Mouse (Mus musculus) ovary, adult 18-20 months (tissue): ENCODE data around the gene Inafm2.

Source experiments
- DNase-seq: peaks from one replicate; pipeline ENCODE4 v3.0.0; 2022; ENCODE audit warnings: low spot score, mixed read lengths

Gene Inafm2

GRCm38 (mm10) chr2:118759828-118760227 is 14.3 kb downstream of the Inafm2 start:
- no peak for DNase-seq

GRCm38 (mm10) chr2:118760311-118761025 is 14.9 kb downstream of the Inafm2 start:
- DNase-seq = no peak

GRCm38 (mm10) chr2:118761358-118761757 is 15.8 kb downstream of the Inafm2 start:
- DNase-seq = no peak

DNA sequence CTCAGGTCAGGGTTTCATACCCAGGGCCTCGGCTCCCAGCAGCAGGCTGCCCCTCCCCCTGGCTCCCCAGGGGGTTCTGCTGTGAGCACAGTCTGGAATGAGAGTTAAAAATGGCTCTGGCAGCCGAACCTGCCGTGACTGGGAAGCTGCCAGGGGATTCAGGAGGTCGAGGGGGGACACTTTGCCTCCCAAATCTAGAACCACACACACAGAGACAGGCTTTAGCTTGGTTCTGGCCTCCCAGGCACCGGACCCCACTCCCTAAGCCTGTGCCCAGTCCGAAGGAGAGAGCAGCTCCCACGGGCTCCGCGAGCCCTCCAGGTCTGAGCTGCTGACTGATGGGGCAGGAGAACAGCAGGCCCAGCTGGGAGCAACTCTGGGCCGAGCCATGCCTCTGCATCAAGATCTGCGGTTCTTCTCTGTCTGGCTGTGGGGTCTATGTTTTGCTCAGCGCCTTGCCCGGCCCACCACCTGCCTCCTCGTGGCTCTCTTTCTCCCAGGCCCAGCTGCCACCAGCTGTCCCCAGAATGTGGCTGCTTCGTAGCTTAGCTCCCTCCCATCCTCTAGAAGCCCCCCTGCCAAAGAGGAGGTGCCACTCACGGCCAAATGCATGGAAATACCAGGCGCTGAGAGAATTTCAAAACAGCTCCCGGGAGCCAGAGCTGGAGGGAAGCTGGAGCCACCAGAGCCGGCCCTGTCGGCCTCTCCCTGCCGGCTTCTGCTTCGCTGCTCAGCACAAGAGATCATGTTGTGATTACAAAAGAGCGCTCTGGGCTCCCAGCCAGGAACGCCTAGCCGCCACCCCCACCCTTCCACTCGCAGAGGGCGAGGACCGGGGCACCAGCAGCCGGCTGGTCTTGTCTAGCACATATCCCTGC is 16.6 kb downstream of the Inafm2 start, which contains the start of gene Ccdc9b:
Gene Ccdc9b, minus strand, starts transcription at position 756 of the 878 bp plus-strand sequence.
- peak; percentile 85 for DNase-seq

DNA sequence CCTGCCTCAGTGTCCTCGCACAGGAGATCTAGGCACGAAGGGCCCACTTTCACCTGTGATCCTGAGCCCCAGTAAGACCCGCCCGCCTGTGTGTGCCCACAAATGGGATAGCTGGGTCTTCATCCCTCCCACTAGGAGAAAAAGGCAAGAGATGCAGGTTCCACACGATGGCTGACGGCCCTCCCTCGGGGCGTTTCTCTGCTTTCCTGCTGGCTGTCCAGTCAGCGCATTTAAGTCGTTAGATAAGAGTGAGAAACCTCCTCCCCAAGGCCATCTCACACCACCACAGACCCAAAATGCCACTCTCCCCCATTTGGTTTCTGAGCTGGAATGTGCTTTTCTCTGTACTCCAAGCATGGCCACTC is 17.2 kb downstream of the Inafm2 start:
- no peak for DNase-seq

DNA sequence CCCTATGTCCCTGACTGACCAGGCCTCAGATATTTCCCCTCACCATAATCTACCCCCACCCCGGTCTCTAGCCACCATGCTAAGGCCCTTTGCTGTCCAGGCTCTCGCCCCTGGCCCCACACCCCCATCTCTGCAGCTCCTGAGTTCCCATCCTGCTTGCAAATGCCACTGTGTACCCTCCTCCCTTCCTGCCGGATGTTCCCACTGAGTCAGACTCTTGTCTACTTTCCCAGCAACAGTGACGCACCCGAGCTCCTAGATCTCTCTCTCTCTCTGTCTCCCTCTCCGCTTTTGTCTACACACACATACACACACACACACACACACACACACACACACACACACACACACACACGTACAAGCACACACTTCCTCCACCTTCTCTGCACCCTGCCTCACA is 17.9 kb downstream of the Inafm2 start:
- no peak for DNase-seq

DNA sequence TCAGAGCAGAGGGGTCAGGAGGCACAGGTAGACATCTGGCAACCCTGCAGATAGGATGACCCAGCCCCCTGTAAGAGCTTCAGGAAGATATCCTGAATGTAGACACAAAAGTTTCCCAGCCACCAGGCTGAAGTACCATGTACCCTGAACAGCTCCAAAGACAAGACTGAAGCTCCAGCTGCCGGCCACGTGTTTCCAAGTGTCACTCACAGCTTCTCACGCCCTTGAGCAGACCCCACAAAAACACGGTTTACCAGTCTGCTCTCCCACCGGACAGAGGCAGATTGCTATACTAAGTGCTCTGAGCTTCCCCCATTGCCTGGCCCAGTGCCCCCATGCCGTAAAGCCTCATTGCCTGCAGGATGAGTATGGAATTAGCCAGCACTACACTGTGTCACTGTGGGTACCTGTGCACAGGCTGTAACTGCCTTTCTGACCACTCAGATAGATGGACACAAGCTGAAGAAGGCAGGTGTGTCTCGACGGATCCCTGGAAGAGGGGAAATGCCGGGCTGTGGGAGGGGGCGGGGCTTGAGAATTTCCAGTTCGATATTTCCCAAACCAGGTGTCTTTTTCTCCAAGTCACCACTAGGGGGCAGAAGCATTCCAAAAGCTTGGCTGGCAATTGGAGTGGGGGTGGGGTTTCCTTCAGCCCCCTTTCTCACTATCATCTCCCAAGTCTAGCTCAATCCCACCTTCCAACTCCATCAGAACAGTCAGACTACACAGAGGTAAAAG is 18.7 kb downstream of the Inafm2 start:
- DNase-seq = no peak

DNA sequence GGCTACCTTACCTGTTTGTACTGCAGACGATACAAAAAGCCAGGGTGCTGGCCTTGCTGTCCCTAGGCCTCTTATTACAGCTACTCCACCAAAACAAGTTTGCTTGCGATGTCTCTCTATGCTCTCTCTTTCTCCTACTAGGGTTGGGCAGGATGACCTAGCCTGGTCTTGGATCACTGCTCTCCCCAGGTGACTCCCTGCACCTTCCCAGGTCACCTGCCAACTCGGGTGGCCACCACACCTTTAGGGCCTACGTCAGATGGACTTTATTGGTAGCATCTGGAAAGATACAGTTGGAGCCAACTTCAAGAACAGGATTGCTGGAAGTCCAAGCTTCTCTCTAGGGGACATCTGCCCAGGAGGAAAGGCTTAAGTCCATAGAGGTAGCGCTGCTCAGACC is 19.3 kb downstream of the Inafm2 start:
- DNase-seq = no peak

GRCm38 (mm10) chr2:118766041-118767033 is 20.8 kb downstream of the Inafm2 start:
- no peak for DNase-seq

DNA sequence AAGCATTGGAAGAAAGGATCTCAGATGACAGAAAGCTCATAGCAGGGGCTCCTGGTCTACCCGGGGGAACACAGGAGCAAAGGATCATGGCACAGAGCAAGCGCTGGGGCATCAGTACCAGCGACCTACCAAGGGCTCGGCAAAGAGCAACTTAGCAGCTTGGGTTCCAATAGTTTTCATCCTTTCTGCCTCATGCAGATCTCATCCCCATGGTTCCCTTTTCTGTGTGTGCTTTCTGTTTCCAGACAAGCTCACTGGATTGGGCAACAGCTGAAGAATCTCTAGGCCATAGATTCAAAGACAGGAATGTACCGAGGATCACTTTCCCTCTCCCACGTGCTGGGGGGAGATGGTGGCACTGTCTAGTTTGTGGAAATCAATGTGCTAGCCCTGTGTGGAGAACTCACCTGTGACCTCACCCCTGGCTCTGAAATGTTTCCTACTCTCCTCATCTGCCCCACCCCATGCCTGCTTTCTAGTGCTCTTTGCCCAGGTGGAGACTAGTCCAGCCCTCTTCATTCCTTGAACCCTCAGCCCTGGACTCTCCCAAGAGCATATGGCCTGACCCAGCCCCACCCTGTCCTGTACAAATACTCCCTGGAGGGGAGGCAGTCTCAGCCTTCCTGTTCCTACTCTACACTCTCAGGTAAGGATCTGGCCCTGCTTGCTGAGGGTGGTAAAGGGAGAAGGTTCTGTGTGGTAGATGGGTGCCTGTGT is 26.8 kb downstream of the Inafm2 start, which contains the start of gene Phgr1:
Gene Phgr1, plus strand, starts transcription at position 612 of the 717 bp plus-strand sequence.
- DNase-seq = no peak

- DNase-seq = no peak
Measured at GRCm38 (mm10) chr2:118774536-118774935, 29.0 kb downstream of the Inafm2 start.

DNA sequence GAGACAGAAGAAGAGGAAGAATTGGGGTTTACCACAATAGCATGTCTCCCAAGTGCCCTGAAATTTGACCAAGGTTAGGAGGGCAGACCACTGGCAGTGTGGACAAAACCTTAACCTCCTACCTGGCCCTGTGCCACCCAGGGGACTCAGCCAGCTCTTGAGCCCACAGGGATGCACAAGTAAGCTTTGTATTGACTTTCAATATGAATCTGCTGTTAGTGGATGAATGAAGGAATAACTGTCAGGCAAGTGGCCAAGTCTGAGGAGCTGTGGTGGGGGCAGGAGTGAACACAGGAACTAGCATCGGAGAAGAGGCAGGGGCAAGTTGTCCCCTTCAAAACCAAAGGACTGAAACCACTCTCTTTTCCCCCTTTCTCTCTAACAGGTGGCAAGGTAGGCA is 29.8 kb downstream of the Inafm2 start:
- DNase-seq = no peak

GRCm38 (mm10) chr2:118775846-118776245 is 30.3 kb downstream of the Inafm2 start:
- no peak for DNase-seq

- DNase-seq = no peak
Measured at GRCm38 (mm10) chr2:118776295-118776694, 30.7 kb downstream of the Inafm2 start.

DNA sequence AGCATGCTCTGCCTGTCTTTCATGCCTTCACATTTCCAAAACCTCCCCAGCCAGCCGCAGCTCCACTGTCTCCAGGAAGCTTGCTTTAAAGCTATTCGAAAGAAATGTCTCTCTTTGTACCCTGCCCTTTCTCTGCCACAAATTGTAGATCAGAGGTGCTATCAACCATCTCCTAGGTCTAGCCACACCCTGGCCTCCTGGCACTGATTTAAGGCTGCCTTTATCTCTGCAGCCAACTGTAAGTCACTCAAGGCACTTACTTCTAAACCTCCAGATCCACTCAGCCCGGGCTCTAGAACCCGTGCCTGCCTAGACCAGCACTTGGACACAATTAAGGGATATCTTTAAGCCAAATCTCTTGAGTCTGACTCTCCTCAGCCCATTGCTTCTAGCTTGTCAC is 32.9 kb downstream of the Inafm2 start:
- no peak for DNase-seq

GRCm38 (mm10) chr2:118779065-118779464 is 33.5 kb downstream of the Inafm2 start:
- DNase-seq = no peak

DNA sequence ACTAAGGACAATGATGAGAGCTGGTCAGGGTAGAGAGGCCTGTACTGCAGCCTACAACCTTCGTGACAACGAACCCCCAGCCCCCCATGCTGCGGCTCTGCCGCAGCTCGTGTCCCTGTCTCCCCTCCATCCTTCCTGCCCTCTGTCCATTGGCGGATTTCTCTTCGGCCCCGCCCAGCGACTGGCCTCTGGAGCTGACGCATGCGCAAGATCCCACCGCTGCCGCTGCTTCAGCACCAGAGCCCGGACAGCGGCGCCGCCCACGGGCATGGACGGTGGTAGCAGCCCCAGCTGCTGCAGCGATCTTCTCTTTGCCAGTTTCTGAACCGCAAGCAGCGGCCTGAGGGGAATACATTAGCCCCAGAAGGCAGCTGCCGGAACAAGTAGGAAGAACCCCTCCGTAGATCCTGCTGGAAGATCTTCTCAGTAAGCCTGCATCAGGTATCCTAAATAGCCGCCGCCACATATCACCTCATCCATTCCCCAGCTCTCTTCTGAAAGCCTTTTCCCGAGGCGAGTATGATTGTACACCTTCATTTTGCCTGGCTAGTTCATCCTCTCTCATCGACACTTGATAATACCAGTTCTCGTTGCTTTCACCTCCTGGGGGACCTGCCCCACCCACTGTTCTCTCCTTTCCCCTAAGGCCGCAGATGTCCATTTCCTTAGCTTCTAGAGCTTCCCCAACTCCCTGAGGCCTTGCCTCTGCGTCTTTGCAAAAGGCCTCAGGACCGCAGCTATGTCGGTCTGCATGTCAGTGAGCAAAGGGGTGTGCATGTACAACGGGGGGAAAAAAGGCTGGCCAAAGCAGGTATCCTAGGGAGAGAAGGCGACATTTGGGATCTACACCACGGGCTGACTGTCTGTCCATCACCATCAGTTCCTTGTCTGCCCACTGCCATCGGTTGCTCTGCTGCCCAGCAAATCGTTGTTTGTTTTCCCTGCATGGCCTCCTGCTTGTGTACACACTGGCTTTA is 34.2 kb downstream of the Inafm2 start, which contains the start of gene Disp2:
Gene Disp2, plus strand, starts transcription at position 216 of the 977 bp plus-strand sequence.
- peak; percentile 89 for DNase-seq

DNA sequence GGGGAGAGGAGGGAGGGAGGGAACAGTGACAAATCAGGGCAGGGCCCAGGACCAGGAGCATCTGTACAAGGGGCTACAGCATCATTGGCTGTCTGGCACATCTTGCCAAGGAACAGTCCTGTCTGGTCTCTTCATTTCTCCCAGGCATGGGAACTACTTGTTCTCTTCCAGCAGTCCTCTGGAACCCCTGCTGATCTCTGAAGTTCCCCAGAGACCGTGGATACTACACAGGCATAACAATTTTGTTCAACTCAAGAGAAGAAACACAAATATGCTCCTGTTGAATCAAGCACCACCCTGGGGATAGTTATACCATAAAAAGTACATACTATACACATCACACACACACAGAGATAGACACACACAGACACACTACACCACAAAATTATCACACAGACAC is 35.6 kb downstream of the Inafm2 start:
- DNase-seq = no peak

- DNase-seq = no peak
Measured at GRCm38 (mm10) chr2:118782303-118782702, 36.7 kb downstream of the Inafm2 start.
